Mouse (Mus musculus): ENCODE results near the gene Tnfaip2.
A peak's percentile ranks its signal among the peaks of the same experiment; 100 is the strongest.

DNA sequence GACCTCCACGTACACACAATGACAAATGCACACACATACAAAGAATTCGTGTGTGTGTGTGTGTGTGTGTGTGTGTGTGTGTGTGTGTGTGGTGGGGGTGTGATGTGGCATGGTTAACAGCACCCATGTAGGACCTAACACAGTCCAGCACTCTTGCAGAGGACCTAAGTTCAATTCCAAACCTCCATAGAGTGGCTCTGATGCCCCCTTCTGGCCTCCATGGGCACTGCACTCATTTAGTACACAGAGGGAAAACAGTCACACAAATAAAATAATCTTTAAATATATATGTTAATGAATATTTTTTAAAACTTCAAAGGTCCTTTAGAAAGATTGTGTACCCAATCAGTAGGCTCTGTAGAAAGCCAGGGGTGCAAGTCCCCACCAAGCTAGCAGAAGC is 37.6 kb downstream of the Tnfaip2 start:
- TF ChIP-seq CTCF (IDR thresholded peaks at IDR 0.05; ENCODE audit: low read depth, low read length), result peak; percentile 60
- TF ChIP-seq GATA1 (IDR thresholded peaks at IDR 0.05; ENCODE audit: borderline replicate concordance, low read length), result no peak

All from G1E (cell line).